8 mouse cellular contexts compared by ENCODE assay signal in the genomic region with DNA sequence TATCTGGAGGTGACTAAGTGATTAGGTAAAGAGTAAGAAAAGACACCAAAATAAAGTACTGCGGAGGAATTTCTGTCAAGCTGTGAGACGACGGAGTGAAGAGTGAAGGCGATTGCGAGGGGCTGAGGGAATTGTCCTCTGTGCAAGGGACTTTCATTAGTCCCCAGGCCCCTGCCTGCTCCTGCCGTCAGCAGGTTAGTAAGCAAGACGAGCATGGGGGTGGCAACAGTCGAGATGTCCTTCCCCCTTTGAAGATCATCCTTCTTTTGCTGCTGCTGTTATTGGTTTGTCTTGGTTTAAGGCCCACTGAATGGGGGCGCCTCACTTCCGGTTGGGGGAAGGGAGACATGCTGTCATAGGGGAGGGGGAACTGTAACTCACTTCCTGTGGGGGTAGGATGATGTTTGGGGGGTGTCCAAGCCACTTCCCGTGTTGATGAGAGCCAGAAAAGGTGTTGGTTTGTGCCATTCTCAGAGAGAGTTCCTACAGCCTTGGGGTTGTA. TPM values are rescaled to one million over a fixed set of nuclear protein-coding genes. Genes with fewer than 3 reads are reported as not detected.
DNase-seq lines count a peak whose midpoint lies in the region; ATAC-seq lines count a peak whose summit lies in the region.

No protein-coding gene starts in this region.

- peak overlapping the region; percentile 65 for H3K9ac ChIP-seq in forebrain, embryonic 14.5 days (ENCODE audit: low read length)
- H3K9ac ChIP-seq in lung, embryonic 16.5 days (ENCODE audit: low read length): peak overlapping the region; percentile 83

- peak; percentile 83 for DNase-seq in ES-CJ7 (ENCODE audit: low read depth, low spot score)
- DNase-seq in cerebellum, adult 11 months: peak; percentile 59
- peak; percentile 91 for DNase-seq in forebrain, embryonic 14.5 days (ENCODE audit: low spot score)
- DNase-seq in layer of hippocampus, adult 9-11 months: peak; percentile 88
- peak; percentile 65 for DNase-seq in ovary, adult 18-20 months (ENCODE audit: low spot score)
- peak; percentile 93 for DNase-seq in thymus, postnatal 25 days

- H3K36me3 ChIP-seq in forebrain, embryonic 14.5 days (ENCODE audit: control insufficient read depth, insufficient read depth, low read length): no peaks in the 10 kb centered on the region
- no peaks in the 10 kb centered on the region for H3K36me3 ChIP-seq in lung, embryonic 16.5 days (ENCODE audit: control insufficient read depth, insufficient read depth, low read length)

- peak; percentile 47 for ATAC-seq in forebrain, embryonic 14.5 days
- peak; percentile 63 to 75 for ATAC-seq in hematopoietic stem cell, adult 5-6 weeks (replicated peaks in 1 of 2; ENCODE audit: insufficient read depth in 1 of 2, low FRiP score in 2 of 2, low TSS enrichment in 1 of 2, low read depth in 1 of 2, poor library complexity in 2 of 2, severe bottlenecking in 2 of 2)
- peak; percentile 45 for ATAC-seq in lung, embryonic 16.5 days (ENCODE audit: low read depth)

- H3K4me2 ChIP-seq in forebrain, embryonic 14.5 days (ENCODE audit: low read length): peak overlapping the region; percentile 59
- peak overlapping the region; percentile 80 for H3K4me2 ChIP-seq in lung, embryonic 16.5 days (ENCODE audit: low read depth, low read length)

- 0% methylated on average over 11 of the region's 11 CpGs for WGBS in forebrain, embryonic 14.5 days
- WGBS in lung, embryonic 16.5 days: 1% methylated on average over 11 of the region's 11 CpGs

- no peaks in the 10 kb centered on the region for H3K9me3 ChIP-seq in forebrain, embryonic 14.5 days (replicated peaks; ENCODE audit: control insufficient read depth, low read length)
- no peaks in the 10 kb centered on the region for H3K9me3 ChIP-seq in lung, embryonic 16.5 days (ENCODE audit: control insufficient read depth, low read length)

- H3K4me1 ChIP-seq in forebrain, embryonic 14.5 days (ENCODE audit: control insufficient read depth, insufficient read depth, low read length): peaks cover 19% of the 10 kb centered on the region
- peaks cover 33% of the 10 kb centered on the region for H3K4me1 ChIP-seq in lung, embryonic 16.5 days (replicated peaks; ENCODE audit: control insufficient read depth, insufficient read depth, low read length)

- peak overlapping the region; percentile 73 for H3K4me3 ChIP-seq in forebrain, embryonic 14.5 days (ENCODE audit: low read depth, low read length)
- peak overlapping the region; percentile 76 for H3K4me3 ChIP-seq in lung, embryonic 16.5 days (ENCODE audit: low read length)

- H3K27me3 ChIP-seq in forebrain, embryonic 14.5 days (replicated peaks; ENCODE audit: control insufficient read depth, insufficient read depth, low read length): no peaks in the 10 kb centered on the region
- no peaks in the 10 kb centered on the region for H3K27me3 ChIP-seq in lung, embryonic 16.5 days (ENCODE audit: control insufficient read depth, insufficient read depth, low read depth, low read length)

- peak overlapping the region; percentile 85 for H3K27ac ChIP-seq in forebrain, embryonic 14.5 days (ENCODE audit: low read depth, low read length)
- H3K27ac ChIP-seq in lung, embryonic 16.5 days (ENCODE audit: low read length): peak overlapping the region; percentile 98

RNA-seq across cellular contexts. Expression of a gene that starts 0.4 kb away (rescaled TPM):
- polyA plus RNA-seq in forebrain, embryonic 14.5 days (2014; fragmentation: Nextera tagmentation; extraction: Ambion mirVana): 65.7 and 77.8 TPM in 2 replicates
- 47.5 and 53.2 TPM in 2 replicates for total RNA-seq in hematopoietic stem cell, adult 5-6 weeks (2017)
- 57.9 and 60.6 TPM in 2 replicates for polyA plus RNA-seq in lung, embryonic 16.5 days (2015; fragmentation: Nextera tagmentation; extraction: Ambion mirVana)

RNA-seq across cellular contexts. Expression of a gene that starts 0.9 kb away (rescaled TPM):
- polyA plus RNA-seq in forebrain, embryonic 14.5 days (2014; fragmentation: Nextera tagmentation; extraction: Ambion mirVana): 2.5 and 4.1 TPM in 2 replicates
- 31.5 and 41.3 TPM in 2 replicates for total RNA-seq in hematopoietic stem cell, adult 5-6 weeks (2017)
- 26.4 and 27.1 TPM in 2 replicates for polyA plus RNA-seq in lung, embryonic 16.5 days (2015; fragmentation: Nextera tagmentation; extraction: Ambion mirVana)

Comparison
In these comparisons a context has a peak if more than half of its experiments do, and no peak if none do; other contexts are left out.
1. Peak in every context shown above with its lines: DNase-seq, ATAC-seq, H3K4me3 ChIP-seq and H3K27ac ChIP-seq.